Mouse (Mus musculus): ENCODE measurements at regions not wholly inside any gene's neighbourhood (a gene's known extent, or its start where the extent isn't known, plus 50 kb on each side); places are given as distances from the start of the nearest gene placed in this dataset.

DNA sequence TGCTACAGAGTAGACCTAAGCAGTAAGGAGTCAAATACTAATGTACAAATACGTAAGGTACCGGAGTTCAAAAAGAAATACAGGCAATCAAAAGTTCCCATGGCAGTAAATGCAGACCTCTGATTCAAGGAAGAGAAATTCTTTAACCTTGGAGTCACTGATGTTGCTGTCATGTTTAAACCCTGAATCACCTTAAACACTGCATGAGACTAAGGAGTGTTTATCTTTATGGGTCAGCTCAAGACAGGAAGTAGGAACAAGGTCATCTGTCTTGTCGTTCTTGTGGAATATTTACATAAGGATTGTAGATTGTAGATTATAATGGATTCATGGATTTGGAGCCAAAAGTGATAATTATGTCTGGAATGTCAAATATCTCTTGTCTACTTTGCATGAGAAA, 1708.7 kb upstream of the Slc10a2 start:
- no peak for DNase-seq (ENCODE audit: low spot score in 2 of 2)

DNA sequence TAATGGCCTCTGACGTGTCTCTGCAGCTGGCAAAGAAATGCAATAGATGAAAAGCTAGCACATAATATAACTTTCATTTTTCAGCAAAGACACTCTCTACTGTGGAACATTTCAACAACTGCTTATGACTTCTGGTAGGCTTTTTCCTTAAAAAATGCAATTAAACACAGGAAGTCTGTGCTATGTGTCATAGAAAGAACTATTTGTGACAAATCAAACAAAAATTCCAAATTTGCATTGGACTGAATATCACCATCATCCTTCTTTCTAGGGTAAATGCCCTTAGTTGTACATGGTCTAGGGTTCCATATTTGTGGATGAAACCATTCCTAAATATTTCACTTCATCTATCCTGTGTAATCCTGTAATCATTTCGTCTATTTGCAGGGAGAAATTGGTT, 1702.0 kb upstream of the Slc10a2 start:
- DNase-seq (ENCODE audit: low spot score in 2 of 2): no peak

DNA sequence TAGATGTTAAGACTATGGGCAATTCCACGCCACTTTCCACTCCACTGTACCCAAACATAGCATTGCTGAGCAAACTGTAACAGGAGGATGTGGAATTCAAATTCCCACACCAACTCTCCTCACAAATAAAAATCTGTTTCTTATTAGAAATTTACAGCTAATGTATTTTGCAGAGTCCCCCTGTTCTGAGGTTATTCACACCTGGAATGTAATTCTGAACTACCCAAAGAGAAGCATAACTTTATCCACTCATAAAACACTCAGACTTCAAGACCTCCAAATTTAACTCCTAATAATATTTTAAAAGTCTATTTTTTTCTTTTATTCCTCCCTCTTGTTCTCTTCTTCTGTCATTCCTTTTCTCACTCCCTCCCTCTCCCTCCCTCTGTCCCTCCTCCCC, 1698.0 kb upstream of the Slc10a2 start:
- DNase-seq (ENCODE audit: low spot score in 2 of 2): no peak

DNA sequence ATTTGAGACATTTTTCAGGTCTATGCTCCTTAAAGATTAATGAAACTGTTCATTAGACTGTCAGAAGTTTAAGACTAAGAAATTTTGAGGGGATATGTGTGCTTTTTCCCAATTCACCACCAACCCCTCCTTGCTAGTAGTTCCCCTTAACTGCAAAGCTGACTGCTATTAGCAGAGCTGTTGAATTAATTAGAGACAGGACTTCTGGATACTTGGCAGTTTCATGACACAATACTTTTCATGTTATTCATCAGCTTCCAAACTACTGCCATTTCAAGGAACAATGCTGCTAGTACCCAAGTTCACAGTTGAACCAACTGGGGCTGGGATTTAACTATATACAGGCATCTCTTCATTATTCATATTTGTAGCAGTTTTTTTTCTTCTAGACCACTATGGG, 1695.9 kb upstream of the Slc10a2 start:
- DNase-seq (ENCODE audit: low spot score in 2 of 2): no peak

DNA sequence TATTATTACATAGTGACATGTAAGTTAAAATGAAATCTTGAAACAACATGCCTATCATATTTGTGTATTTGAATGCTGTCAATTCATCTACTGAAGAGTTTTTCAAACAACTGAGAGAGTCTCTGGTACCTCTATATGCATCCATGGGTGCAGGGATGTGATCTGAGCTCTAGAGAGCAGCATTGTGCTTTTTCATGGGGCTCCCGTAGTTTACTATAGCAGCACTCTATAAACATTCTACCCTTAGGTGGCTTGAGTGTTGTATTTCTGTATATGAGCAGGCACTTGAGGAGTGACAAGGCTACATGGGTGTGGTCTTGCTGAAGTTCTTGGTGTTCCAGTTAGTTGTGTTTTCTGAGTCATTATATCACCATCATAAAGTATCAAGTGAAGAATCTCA, 1683.9 kb upstream of the Slc10a2 start:
- DNase-seq (ENCODE audit: low spot score in 2 of 2): no peak

DNA sequence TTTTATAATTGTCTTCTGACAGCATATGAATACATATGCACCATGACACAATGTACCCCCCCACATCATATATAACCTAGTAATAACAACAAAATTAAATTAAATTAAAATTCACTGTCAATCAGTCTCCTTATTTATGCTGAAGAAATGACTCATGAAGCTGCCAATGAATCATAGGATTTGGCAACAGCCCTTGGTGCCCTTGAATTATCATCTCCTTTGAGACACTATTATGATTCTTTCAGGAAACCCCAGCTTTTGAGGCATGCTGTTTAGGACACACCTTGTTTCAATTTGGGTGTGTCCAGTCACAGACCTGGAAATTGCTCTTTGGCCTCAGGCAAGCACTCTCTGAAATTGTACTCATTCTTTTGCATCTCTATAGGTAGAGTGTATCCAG, 1675.8 kb upstream of the Slc10a2 start:
- no peak for DNase-seq (ENCODE audit: low spot score in 2 of 2)

DNA sequence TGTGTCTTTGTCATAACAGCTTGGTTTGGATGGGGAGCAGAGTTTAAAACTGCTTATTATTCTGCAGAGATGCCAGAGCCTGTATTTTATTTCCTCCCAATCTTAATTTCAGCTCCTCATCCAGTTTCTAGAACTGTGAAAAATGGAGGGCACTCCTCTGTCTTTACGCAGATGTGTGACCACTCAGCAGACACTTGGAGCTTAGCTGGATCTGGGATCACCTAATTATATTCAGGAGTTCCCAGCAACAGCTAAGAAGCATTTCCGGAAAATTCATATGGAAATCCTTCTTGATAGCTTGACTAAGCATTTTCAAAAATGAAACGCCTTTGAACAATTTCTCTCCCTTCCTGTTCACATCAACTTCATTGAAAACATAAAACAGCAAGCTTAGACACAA, 1670.0 kb upstream of the Slc10a2 start:
- no peak for DNase-seq (ENCODE audit: low spot score in 2 of 2)

DNA sequence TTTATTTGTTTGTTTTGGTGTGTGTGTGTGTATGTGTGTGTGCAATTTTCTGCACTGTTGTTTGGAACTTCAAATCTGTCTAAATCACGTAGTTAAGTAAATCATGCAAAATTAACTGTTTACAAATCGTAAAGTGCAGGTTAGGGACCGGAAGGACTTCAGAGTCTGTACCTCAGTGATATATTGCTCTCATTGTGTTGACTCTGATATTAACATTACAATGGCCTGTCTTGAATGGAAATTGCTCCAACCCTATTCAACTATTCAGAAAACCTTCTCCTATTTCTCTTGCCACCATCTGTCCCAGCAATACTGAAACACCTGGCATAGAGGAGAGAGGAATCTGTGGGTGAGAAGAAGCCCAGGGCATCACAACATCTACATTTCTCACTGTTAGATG, 1624.4 kb upstream of the Slc10a2 start:
- DNase-seq (ENCODE audit: low spot score in 2 of 2): no peak

DNA sequence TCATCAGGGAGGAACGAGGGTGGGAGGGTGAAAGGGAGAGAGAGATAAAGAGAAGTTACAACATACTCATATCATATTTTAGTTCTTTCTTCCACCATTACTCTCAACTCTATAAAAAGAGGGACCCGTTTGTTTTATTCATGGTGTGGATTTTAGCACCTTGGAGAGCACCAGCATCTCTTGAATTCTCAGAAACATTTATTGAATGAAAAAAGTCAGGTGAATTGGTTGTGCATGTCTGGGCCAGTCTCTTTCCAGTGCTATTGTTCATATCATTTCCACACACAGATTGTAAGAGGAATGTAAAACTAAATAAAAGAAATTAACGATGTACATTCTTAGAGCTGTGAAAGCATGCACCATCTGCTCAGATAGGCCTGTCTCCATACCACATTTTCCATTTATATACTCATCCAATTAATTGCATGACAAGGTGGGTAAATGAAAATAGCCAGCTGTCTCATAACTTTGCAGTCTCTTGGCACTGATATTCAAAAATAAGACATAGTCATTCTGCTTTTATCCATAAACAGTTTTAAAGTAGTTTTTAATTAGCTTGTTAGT, 1603.8 kb upstream of the Slc10a2 start:
- no peak for DNase-seq (ENCODE audit: low spot score in 2 of 2)

DNA sequence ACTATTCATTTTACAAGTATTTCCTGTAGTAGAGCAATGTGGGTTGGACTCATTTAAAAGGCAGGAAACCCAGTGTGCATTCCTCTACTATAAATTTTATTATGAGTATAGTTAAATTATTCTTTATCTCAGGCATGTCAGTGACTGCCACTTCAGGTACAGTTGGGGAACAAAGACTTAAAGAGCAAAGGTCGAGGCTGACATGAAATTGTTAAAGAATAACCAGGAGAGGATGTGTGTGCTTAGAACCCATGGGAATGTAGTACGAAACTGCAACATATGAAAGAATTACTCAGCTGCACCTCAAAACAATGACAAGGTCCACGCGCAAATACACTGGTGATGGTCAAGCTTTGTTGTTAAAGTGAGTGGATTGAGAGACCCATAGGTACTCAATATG, 1583.4 kb upstream of the Slc10a2 start:
- DNase-seq (ENCODE audit: low spot score in 2 of 2): no peak

DNA sequence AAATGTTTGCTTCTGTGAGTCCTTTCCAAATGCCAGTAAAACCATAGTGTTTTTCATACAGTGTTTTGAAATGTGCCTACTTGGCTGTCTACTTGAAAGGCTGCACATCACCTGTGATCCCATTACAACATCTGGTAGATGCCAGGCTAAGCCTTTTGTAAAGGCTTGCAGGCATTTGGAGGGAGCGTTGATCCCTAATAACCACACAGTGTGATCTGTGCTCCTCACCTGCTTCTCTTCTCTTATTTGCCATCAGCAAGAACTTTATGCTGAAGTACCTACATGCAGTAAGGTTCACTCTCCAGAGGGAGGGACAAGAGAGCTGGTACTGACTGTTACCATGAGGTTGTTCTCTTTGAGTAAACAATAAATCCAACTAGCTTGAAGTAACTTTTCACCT, 1553.7 kb upstream of the Slc10a2 start:
- no peak for DNase-seq (ENCODE audit: low spot score in 2 of 2)

DNA sequence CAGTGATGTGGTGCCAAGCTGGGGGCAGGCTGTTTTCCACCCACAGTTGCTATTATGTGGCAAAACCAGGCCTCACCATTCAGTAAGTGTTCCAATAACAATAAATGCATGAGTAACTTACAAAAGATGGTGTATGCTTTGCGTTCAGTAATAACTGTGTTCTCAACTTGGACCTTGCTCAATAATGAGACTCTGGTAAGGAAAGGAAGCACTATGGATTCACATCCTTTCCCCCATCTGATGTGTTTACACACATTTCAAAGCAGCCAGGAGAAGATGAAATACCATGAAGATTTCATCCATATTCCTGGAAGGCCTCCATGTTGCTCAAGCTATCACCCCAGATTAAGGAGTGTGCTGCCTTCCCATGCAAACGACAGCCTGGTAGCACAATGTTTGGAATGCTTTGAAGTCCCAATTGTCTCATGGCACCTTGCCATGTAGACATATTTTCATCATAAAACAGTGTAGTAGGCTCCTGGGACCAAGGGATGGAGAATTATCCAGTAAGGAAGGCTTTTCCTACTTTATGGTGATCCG, 1552.4 kb upstream of the Slc10a2 start:
- DNase-seq (ENCODE audit: low spot score in 2 of 2): no peak

DNA sequence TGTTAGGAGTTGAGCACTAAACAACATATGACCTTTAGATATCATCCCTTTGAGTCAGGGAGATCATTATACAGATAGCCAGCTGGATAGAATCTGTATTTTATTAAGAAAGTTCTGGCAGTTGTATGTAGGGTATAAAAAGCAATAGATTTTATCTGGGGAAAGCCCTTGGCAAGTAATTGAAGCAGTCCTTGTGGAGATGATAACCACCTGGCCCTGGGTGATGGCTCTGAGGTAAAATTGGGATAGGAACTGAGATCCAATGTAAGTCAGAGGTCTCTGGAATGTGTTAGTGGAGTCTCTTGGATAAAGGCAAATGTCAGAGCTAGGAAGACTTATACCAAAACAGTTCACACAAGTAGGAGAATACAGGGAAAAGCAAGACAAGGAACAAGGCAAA, 1547.0 kb upstream of the Slc10a2 start:
- DNase-seq (ENCODE audit: low spot score in 2 of 2): no peak

DNA sequence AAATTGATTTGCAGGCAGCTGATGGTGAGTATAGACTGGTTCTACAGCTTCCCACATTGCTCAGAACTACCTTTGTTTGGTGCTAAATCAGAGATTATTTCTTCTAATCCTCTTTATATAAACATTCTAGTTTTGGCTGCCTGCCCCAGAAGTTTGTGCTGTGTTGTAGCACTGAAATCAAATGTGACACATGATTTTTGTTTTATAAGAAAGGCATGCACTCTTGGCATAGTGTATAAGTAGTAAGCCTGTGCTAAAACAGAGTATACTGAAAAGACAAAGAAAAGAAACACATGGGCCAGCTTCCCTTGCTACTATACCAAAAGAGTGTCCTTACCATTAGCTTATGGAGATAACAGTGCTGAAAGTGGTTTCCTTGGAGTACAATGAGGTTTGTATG, 1542.9 kb upstream of the Slc10a2 start:
- no peak for DNase-seq (ENCODE audit: low spot score in 2 of 2)

DNA sequence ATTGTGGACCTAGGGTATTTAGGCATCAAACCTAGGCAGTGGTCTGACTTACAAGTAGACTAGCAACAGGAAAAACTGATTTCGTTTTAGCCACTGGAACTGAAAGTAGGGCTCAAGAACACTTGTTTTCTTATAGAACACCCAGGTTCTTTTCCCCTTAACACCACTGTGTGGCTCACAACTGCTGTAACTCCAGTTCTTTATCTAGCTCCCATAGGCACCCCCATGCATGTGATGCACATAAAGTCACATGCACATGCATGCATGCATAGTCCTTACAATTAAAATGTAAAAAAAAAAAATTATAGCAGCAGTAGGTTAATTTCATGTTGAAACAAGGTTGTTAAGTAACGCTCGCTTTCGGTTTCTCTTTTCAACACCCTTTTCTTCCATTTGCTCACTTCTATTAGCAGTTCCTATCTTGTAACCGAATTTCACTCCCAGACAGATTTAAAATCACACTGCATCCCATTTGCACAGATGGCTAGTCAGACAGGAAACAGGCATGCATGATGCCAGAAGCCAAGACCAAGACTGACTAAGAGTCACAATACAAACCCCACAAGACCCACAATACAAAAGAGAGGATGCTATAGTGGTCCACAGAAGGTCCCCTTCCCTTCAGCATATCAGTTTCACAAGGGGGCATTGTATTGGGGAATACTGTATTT, 1540.3 kb upstream of the Slc10a2 start:
- no peak for DNase-seq (ENCODE audit: low spot score in 2 of 2)

DNA sequence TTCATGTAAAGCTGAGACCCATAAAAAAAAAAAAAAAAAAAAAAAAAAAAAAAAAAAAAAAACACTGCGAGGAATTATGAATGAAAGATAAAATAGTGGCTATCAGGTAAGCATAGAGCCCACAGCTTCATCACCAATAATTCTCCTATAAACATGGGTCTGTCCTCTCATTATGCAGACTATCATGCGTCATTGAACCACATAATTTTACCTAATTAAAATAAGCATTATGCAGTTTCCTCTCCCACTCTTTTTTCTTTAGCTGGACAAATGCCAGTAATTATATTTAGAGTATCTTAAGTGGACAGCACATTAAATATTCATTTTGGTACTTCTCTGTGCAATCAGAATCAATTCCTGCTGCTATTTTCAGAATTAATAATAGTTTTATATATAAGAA, 1539.2 kb upstream of the Slc10a2 start:
- no peak for DNase-seq (ENCODE audit: low spot score in 2 of 2)

DNA sequence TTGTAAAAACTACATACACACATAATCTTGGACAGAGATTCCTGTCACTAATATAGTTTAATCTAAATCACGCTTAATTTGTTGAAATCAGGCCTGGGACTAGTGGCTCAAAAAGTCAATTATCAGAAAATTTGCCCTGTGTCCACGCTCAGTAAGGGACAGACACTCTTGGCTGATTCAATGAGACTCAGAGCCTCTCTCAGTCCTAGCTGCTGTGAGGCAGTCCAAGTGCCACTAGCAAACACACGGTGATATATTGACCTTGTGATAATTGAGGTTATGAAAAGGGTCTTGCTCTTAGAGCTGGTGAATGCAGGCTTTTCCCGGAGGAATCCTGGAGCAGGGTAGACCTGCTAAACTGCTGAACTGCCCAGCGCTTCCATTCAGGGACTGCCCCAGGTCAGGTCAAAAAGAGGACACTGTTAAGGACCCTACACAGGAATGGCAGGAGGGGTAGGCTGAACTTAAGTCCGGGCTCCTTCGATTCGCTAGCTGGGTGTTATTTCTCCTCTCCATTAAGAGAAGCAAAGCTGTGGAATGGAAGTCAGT, 1521.9 kb upstream of the Slc10a2 start:
- DNase-seq (ENCODE audit: low spot score in 2 of 2): no peak

DNA sequence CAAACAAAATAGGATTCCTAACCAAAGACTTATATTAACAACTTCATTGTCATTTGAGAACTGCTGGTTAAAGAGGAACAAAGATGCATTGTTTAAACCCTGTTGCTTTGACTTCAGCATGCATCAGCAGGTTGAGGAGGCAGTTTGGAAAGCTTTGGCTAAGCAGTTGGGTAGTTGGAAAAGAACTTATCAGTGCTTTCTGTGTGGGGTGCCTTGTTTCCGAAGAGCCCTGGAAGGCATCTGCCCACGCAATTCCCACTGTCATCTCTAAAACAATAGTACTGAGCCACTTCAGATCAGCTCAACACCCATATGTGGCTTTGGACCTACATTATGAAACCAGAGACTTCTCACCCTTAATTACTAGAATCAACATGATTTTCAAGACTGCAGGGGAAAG, 1503.7 kb upstream of the Slc10a2 start:
- no peak for DNase-seq (ENCODE audit: low spot score in 2 of 2)

DNA sequence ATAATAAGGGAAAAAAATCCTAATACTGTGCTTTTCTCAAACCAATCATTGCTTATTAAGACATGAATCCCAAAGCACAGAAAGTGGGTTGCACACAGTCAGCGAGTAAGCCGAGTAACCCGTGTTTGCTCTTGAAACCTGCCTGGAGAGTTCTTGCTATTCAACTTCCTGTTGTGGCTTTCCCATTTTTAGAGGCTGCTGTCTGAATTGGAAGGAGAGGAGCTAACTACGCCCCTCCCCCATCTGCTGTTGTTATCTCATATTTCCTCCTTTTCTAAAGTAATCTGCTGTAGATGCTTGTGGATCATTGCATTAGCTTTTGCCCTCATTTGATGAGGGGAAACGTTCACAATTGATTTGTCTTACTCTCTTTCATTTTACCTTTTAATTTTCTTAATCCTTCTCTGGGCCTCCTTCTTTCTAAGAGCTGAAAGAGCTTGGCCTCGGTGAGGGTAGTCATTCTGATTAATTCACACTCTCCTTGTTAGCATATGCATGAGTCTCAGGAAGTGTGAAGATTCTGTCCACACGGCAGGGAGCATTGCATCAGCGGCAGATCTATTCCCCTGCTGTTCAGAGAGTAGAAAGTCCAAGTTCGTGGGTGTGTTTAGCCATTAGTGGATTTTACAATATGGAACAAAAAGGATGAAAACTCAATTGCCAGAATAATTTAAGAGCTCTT, 1501.8 kb upstream of the Slc10a2 start:
- DNase-seq (ENCODE audit: low spot score in 2 of 2): no peak

DNA sequence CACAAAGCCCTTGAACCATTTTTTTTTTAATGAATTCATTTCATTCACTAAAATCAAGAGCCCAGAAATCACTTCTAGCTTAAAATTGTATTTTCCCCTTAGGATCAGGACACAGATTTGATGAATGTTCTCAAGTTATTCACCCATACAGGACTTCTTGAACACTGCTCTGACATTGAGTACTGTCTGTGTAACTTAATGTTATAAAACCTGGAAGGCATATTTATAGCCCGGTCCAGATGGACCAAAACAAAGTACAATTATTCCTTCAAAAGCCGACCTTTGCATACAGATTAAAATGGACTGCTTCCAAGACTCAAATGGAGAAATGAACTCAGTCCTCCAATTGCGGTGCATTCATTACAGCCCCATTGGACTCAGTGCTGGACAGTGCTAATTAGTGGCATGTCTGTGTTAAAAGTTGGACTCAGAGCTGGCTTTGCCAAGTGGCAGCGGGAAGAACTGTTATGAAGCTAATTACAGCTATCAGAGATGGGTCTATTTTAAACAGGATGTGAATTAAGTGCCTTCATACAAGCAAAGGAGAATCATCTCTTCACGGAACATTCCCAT, 1499.2 kb upstream of the Slc10a2 start:
- DNase-seq (ENCODE audit: low spot score in 2 of 2): no peak

DNA sequence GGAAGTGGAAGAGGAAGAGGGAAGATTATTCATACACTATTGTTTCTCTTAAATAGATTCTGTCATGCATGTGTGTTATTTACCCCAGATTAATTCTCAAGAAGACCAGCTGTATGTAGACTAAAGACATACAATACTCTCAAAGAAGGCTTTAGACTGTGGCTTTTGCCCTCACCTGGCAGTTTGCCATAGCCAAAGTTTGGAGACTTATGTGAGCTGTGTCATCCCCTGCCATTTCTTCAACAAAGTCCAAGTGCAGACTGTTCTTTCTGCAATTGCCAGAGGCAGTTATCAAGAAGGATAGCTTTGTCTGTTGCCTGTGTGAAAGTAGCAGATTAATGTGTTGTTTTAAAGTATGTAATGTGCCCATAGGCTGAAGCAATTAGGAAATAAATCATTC, 1485.0 kb upstream of the Slc10a2 start:
- DNase-seq (ENCODE audit: low spot score in 2 of 2): no peak

DNA sequence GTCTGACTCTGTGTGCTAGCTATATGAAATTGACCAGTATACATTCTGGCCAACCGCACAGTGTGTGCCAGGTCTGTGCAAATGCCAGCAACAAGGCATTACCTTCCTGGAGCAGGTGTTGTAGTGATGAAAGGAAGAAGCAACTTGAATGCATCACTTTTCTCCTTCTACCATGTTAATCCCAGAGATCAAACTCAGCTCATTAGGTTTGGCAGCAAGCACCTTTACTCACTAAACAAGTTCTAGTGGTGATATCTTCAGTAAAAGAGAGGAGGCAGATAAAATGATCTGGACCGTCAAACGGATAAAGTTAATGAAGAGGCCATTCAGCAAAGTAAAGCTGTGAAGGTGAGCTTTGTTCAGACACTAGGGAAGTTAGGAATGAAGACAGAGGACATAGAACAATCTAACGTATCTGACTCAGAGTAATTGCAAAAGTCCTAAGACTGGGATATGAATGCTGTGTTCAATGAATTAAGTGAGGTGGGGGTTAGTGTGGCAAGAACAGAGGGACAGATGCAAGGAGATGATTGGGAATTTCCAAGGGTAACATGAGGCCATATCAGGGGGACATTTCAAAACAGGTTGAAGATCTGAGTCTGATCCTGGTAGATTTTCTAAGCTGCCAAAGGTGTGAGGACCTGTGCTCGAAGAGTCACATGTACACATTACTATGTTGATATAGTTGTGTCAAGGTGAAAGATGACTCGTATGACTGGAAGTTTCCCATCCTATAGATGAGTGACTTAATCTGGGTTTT, 1478.4 kb upstream of the Slc10a2 start:
- DNase-seq (ENCODE audit: low spot score in 2 of 2): no peak
